Mouse (Mus musculus) olfactory bulb, adult 2 months (tissue): ENCODE measurements around the gene Foxa3. TPM values are rescaled to one million over a fixed set of nuclear protein-coding genes. Genes with fewer than 3 reads are reported as not detected.
A peak's percentile ranks its signal among the peaks of the same experiment; 100 is the strongest.

ENCODE experiments used
- H3K27ac ChIP-seq: fragments of 200-500 bp; 2 replicates; pipeline ENCODE4 v1.5.1; 2012; ENCODE audit warnings: low read depth, low read length; ENCODE audit not compliant: insufficient read depth
- H3K4me1 ChIP-seq: fragments of 200-500 bp; 2 replicates; pipeline ENCODE4 v1.6.1; 2012; ENCODE audit warnings: low read length; ENCODE audit not compliant: control insufficient read depth, insufficient read depth
- H3K4me3 ChIP-seq: fragments of 200-500 bp; 2 replicates; pipeline ENCODE4 v1.5.1; 2012; ENCODE audit warnings: mild to moderate bottlenecking, low read depth, low read length, moderate library complexity; ENCODE audit not compliant: insufficient read depth
- CTCF ChIP-seq: fragments of 200-500 bp; IDR thresholded peaks from 2 replicates; pipeline ENCODE4 v1.5.1; 2012; ENCODE audit warnings: low read depth, mild to moderate bottlenecking, low read length, moderate library complexity; ENCODE audit not compliant: insufficient read depth
- POLR2A ChIP-seq: fragments of 200-500 bp; IDR thresholded peaks from 2 replicates; pipeline ENCODE4 v1.6.1; 2012; ENCODE audit warnings: mild to moderate bottlenecking, low read depth, low read length, moderate library complexity; ENCODE audit not compliant: insufficient read depth
- WGBS: fragments of 180-500 bp; shearing (Covaris S2); methylation state at CpG from one replicate; pipeline ENCODE4 v1.1.7; 2018; 5-methylcytosine and 5-hydroxymethylcytosine counted together
- polyA plus RNA-seq: library from polyadenylated mRNA; stranded (reverse); fragments of >200 nt; gene quantifications from 2 replicates; pipeline ENCODE4 v1.2.4, GENCODE M21; 2012; ENCODE audit warnings: low replicate concordance; ENCODE audit not compliant: missing spikeins, insufficient read depth, insufficient read length

Foxa3 gene
- polyA plus RNA-seq, 1 experiment, result not detected

DNA sequence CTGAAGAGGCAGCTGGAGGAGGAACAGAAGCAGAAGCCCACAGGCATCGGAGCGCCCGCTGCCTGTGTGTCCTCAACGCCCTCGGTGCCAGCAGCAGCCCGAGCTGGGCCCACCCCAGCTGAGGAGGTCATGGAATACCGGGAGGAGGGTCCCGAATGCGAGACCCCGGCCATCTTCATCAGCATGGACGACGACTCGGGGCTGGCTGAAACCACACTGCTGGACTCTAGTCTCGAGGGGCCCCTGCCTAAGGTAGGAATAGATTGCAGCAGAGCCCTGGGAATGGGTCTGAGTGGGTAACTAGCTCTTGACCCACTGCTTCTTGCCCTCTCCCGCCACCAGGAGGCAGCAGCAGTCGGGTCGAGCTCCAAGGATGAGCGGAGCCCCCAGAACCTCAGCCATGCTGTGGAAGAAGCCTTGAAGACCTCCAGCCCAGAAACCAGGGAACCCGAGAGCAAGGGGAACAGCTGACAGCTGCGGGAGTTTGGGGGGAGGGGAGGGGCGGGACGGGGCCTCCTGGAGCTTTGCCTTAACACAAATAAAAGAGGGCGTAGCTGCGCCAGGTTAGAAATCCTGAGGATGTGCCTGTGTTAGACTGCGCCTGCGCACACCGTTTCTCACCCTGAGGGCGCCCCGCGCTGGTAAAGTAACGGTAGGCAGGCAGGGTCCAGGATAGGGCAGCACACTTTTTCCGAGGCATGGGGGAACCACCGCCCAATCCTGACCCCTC, 30.9 kb upstream of the Foxa3 start, which contains the start of gene Rsph6a:
Gene Rsph6a (plus strand): TSS at position 644 of the 730 bp plus-strand sequence.
- no peak within 1 kb of the TSS for H3K4me3 ChIP-seq
- TF ChIP-seq POLR2A, result no peak
- peak; percentile 69 for TF ChIP-seq CTCF
- H3K27ac ChIP-seq, result peak within 1 kb of the TSS; percentile 94
- WGBS, result 20% methylated on average over 32 of the region's 33 CpGs
- H3K4me1 ChIP-seq, result peaks cover 57% of the 10 kb centered on the region

DNA sequence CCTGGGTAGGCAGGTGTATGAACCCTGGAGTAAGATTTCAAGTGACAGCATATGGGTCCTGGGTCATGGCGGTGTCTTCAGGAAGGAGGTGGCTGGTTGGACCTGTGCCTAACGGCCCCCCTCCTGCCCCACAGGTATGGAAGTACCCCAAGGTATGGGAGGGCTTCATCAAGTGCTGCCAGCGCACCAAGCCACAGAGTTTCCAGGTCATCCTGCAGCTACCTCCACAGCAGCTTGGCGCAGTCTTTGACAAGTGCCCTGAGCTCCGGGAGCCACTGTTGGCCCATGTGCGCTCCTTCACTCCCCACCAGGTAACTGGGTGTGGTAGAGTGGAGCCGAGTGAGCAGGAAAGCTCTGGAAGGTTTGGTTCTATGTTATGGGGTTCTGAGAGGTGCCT, 29.8 kb upstream of the Foxa3 start:
- H3K4me1 ChIP-seq, result peaks cover 58% of the 10 kb centered on the region
- TF ChIP-seq POLR2A (no peak), CTCF (no peak)
- WGBS, result 87% methylated on average over 7 of the region's 7 CpGs
- H3K27ac ChIP-seq, result peak overlapping the region; percentile 94
- H3K4me3 ChIP-seq, result no peak overlapping the region

DNA sequence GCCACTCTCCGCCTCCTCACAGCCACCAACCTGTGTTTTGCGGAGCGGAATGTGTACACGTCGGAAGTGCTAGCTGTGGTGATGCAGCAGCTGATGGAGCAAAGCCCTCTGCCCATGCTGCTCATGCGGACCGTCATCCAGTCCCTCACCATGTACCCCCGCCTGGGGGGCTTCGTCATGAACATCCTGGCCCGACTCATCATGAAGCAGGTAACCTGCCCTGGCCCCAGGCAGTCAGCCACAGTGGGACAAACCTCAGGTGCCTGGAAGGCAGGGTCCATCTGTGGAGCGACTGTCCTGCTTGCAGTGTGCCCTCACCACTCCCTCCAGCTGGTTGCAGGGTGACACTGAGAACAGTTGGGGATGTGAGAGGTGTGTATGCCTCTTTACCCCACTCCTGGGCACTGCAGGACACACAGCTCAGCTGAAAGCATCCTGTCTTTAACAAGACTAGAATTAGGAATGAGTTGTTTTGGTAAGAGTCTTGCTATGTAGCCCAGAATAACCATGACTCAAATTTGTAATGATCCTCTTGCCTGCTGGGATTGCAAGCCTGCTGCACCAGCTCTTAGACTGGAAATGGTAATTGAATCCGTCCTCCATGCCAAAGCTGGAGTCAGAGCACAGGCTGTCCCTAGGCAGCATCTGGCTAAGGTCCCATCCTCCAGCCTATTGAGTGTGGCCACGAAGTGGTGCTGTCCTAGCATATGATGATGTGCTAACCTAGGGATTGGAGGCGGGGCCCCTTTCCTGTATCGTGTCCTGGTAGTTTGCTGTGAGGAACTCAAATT, 29.2 kb upstream of the Foxa3 start:
- Histone ChIP-seq H3K4me3 (no peak overlapping the region), H3K27ac (peak overlapping the region; percentile 94), H3K4me1 (peaks cover 58% of the 10 kb centered on the region)
- WGBS, result 66% methylated on average over 15 of the region's 15 CpGs
- TF ChIP-seq CTCF (no peak), POLR2A (no peak)

DNA sequence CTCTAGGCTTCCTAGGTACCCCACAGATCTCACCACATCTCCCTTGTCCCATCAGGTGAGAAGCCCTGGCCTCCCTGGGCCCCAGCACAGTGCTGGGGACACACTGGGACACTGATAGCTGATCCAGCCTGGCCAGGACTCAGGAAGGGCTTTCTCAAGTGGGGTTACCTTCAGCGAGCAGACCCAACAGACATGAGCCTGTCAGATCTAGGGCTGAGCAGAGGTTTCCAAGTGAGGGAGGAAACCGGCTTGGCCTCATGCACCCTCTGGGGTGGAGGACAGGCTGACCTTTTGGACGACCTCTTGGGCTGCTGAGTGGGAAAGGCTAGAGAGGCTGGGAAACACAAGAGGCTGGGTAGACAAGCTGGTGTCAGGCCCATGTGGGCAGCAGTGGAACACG, 27.8 kb upstream of the Foxa3 start:
- TF ChIP-seq POLR2A (no peak), CTCF (no peak)
- Histone ChIP-seq H3K4me1 (peaks cover 58% of the 10 kb centered on the region), H3K27ac (peak overlapping the region; percentile 93), H3K4me3 (no peak overlapping the region)
- 81% methylated on average over 4 of the region's 4 CpGs for WGBS

DNA sequence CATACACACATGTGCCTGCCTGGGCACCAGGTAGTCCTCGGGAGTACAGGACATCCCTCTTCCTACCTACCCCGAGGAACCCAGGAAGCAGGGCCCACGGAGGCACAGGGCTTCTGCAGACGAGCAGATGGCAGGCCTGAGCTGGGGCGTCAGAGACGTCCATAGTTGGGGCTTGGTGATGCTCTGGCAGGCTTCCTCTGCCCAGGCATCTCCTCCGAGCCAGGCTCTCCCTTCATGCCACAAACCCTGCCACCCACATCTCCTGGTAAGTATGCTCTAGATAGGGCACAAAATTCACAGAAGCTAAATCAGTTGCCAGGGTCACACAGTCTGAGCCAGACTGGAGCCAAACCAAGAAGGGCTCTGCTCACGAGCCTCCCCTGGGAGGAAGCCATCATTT, 26.8 kb upstream of the Foxa3 start:
- WGBS, result 43% methylated on average over 8 of the region's 8 CpGs
- Histone ChIP-seq H3K4me1 (peaks cover 55% of the 10 kb centered on the region), H3K27ac (peak overlapping the region; percentile 93), H3K4me3 (no peak overlapping the region)
- TF ChIP-seq CTCF (no peak), POLR2A (no peak)

DNA sequence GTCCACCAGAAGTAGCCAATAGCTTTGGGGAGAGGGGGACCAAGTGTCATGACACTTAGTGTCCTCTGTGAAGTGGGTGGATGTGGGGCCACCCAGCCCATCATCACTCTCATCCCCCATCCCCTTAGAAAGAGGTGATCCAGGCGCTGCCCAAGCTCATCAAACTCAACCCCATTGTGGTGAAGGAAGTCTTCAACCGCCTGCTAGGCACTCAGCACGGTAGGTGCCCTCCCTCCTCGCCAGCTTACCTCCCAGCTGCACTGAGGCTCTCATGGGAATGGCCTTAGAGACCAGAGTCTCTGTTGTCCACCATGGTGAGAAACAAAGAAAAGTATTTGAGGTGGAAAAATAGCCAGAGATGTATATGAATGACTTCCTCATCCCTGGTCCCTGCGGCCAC, 25.9 kb upstream of the Foxa3 start:
- Histone ChIP-seq H3K4me3 (no peak overlapping the region), H3K4me1 (peaks cover 45% of the 10 kb centered on the region), H3K27ac (no peak overlapping the region)
- TF ChIP-seq POLR2A, result no peak
- no peak for TF ChIP-seq CTCF
- 88% methylated on average over 5 of the region's 5 CpGs for WGBS

DNA sequence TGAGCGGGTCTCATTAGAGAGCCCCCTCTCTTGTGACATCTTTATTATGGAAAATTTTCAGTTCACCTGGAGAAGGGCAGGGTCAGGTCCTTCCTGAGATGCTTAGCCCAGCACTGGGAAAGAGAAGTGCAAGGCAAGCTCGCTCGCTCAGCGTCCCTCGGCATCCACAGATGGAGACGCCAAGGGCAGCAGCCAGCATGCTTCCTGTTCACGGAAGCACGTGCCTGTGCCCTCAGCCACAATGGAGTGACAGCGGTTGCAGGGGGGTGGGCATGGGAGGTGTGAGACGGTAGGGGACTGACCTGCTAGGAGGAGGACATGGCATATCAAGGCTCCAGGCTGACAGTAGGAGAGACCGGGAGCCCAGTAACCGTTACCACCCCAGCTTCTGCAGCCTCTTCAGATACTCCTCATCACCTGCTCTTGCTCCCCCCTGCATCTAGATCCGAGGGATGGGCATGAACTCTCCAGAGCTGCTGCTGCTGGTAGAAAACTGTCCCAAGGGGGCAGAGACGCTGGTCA, 24.7 kb upstream of the Foxa3 start:
- no peak overlapping the region for H3K4me3 ChIP-seq
- peaks cover 34% of the 10 kb centered on the region for H3K4me1 ChIP-seq
- no peak overlapping the region for H3K27ac ChIP-seq
- 86% methylated on average over 14 of the region's 14 CpGs for WGBS
- TF ChIP-seq CTCF, result no peak

DNA sequence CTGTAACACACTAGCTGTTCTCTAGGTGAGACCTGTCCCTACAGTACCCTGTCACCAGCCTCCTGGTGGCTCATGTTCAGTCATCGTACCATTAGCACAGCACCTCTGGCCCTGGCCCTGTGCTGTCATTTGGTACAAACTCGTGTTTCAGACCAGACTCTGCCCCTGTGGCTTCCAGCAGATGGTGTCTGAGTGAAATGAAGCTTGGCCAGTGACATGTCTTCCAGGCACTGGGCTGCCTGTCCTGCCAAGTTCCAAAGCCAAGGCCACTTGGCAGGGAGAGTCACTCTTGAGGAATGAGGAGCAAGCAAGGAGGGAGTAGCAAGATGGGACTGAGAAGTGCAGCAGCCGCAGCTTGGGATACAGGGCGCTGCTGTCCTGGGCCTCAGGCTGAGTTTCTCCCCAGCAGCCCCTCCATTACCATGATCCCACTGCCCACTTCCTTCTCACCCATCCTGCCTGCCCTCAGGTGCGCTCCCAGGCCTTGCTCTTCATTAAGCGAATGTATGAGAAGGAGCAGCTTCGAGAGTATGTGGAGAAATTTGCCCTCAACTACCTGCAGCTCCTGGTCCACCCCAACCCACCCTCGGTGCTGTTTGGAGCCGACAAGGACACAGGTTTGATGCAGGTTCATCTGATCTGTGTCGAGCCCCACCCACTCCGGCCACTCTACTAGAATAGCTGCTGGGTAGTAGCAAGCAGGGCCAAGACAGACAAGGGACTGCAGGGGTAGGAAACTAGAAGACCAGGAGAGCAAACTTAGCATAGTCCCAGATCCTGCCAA, 23.1 kb upstream of the Foxa3 start:
- TF ChIP-seq CTCF (no peak), POLR2A (no peak)
- 88% methylated on average over 11 of the region's 11 CpGs for WGBS
- no peak overlapping the region for H3K27ac ChIP-seq

More for the DNA sequence above, 23.1 kb upstream of the Foxa3 start:
- Histone ChIP-seq H3K4me1 (peaks cover 19% of the 10 kb centered on the region), H3K4me3 (no peak overlapping the region)
